Mouse (Mus musculus) spleen, adult 2 months (tissue): ENCODE results near the gene Cped1.

Experiments used
- CTCF ChIP-seq: fragments of 200-500 bp; IDR thresholded peaks from 2 replicates; pipeline ENCODE4 v1.5.1; 2011; ENCODE audit warnings: mild to moderate bottlenecking, inconsistent platforms; ENCODE audit not compliant: insufficient read depth, insufficient read length, insufficient replicate concordance; ENCODE audit errors: extremely low read depth
- POLR2A ChIP-seq: fragments of 200-500 bp; IDR thresholded peaks from 2 replicates; pipeline ENCODE4 v1.6.1; 2011; ENCODE audit warnings: low read depth, low read length, inconsistent platforms

- TF ChIP-seq CTCF (no peak), POLR2A (no peak)
Measured at GRCm38 (mm10) chr6:22003959-22004543, 18.3 kb downstream of the Cped1 start.
